Mouse (Mus musculus): ENCODE measurements around the gene Uck2. TPM values are rescaled to one million over a fixed set of nuclear protein-coding genes. Genes with fewer than 3 reads are reported as not detected.
A peak's percentile ranks its signal among the peaks of the same experiment; 100 is the strongest.

Uck2 gene
- total and polyA plus RNA-seq, 2 experiments from 2014 or later, result 44.7 to 91.3 TPM

- no peaks in the 10 kb centered on the region for H3K27me3 ChIP-seq (ENCODE audit: insufficient read depth, low read length)
- H3K36me3 ChIP-seq (ENCODE audit: insufficient read depth, low read length), result no peaks in the 10 kb centered on the region
- H3K9ac ChIP-seq (replicated peaks; ENCODE audit: low read length), result no peak overlapping the region
- H3K9me3 ChIP-seq (ENCODE audit: low read length), result no peaks in the 10 kb centered on the region
- no peak overlapping the region for H3K4me2 ChIP-seq (ENCODE audit: low read depth, low read length)
- no peak overlapping the region for H3K4me3 ChIP-seq (ENCODE audit: low read length)
- DNase-seq (ENCODE audit: low spot score) (peak; percentile 21), ATAC-seq (no peak)
- no peak for TF ChIP-seq CTCF (IDR thresholded peaks at IDR 0.05; ENCODE audit: low read depth)
- no peak overlapping the region for H3K27ac ChIP-seq
- 30% methylated on average over 4 of the region's 4 CpGs for WGBS
- no peaks in the 10 kb centered on the region for H3K4me1 ChIP-seq (ENCODE audit: insufficient read depth, low read length)
Observed at GRCm38 (mm10) chr1:167208816-167209215, 76.3 kb downstream of the Uck2 start.

GRCm38 (mm10) chr1:167205177-167205750 lies 79.9 kb downstream of the Uck2 start:
- DNase-seq (ENCODE audit: low spot score), result no peak
- H3K4me1 ChIP-seq (ENCODE audit: insufficient read depth, low read length), result no peaks in the 10 kb centered on the region
- H3K4me2 ChIP-seq (ENCODE audit: low read depth, low read length), result no peak overlapping the region
- H3K27ac ChIP-seq, result no peak overlapping the region
- H3K4me3 ChIP-seq (ENCODE audit: low read length), result no peak overlapping the region
- H3K9me3 ChIP-seq (ENCODE audit: low read length), result no peaks in the 10 kb centered on the region
- WGBS, result 57% methylated on average over 8 of the region's 8 CpGs
- no peaks in the 10 kb centered on the region for H3K36me3 ChIP-seq (ENCODE audit: insufficient read depth, low read length)
- no peaks in the 10 kb centered on the region for H3K27me3 ChIP-seq (ENCODE audit: insufficient read depth, low read length)
- H3K9ac ChIP-seq (replicated peaks; ENCODE audit: low read length), result no peak overlapping the region
- ATAC-seq, result no peak
- no peak for TF ChIP-seq CTCF (IDR thresholded peaks at IDR 0.05; ENCODE audit: low read depth)

- H3K4me2 ChIP-seq (ENCODE audit: low read depth, low read length), result no peak overlapping the region
- DNase-seq (ENCODE audit: low spot score), result no peak
- H3K27me3 ChIP-seq (ENCODE audit: insufficient read depth, low read length), result no peaks in the 10 kb centered on the region
- TF ChIP-seq CTCF (IDR thresholded peaks at IDR 0.05; ENCODE audit: low read depth), result no peak
- H3K9ac ChIP-seq (replicated peaks; ENCODE audit: low read length), result no peak overlapping the region
- no peak overlapping the region for H3K27ac ChIP-seq
- no peaks in the 10 kb centered on the region for H3K4me1 ChIP-seq (ENCODE audit: insufficient read depth, low read length)
- no peaks in the 10 kb centered on the region for H3K36me3 ChIP-seq (ENCODE audit: insufficient read depth, low read length)
- ATAC-seq, result no peak
- WGBS, result 100% methylated on average over 1 of the region's 1 CpGs
- no peak overlapping the region for H3K4me3 ChIP-seq (ENCODE audit: low read length)
- no peaks in the 10 kb centered on the region for H3K9me3 ChIP-seq (ENCODE audit: low read length)
Observed at GRCm38 (mm10) chr1:167204421-167204820, 80.7 kb downstream of the Uck2 start.

- Histone ChIP-seq H3K9me3 (ENCODE audit: low read length) (no peaks in the 10 kb centered on the region), H3K9ac (replicated peaks; ENCODE audit: low read length) (no peak overlapping the region), H3K4me3 (ENCODE audit: low read length) (no peak overlapping the region), H3K27me3 (ENCODE audit: insufficient read depth, low read length) (no peaks in the 10 kb centered on the region), H3K4me2 (ENCODE audit: low read depth, low read length) (no peak overlapping the region), H3K27ac (no peak overlapping the region), H3K4me1 (ENCODE audit: insufficient read depth, low read length) (no peaks in the 10 kb centered on the region), H3K36me3 (ENCODE audit: insufficient read depth, low read length) (no peaks in the 10 kb centered on the region)
- no peak for TF ChIP-seq CTCF (IDR thresholded peaks at IDR 0.05; ENCODE audit: low read depth)
- ATAC-seq (peak; percentile 62; the same call in 1 of the 2 replicates), DNase-seq (ENCODE audit: low spot score) (peak; percentile 69)
- 32% methylated on average over 8 of the region's 8 CpGs for WGBS
Observed at GRCm38 (mm10) chr1:167194766-167195165, 90.4 kb downstream of the Uck2 start.

GRCm38 (mm10) chr1:167187791-167188190 lies 97.3 kb downstream of the Uck2 start:
- H3K27ac ChIP-seq, result no peak overlapping the region
- no peak for TF ChIP-seq CTCF (IDR thresholded peaks at IDR 0.05; ENCODE audit: low read depth)
- H3K9me3 ChIP-seq (ENCODE audit: low read length), result no peaks in the 10 kb centered on the region
- H3K9ac ChIP-seq (replicated peaks; ENCODE audit: low read length), result no peak overlapping the region
- DNase-seq (ENCODE audit: low spot score) (no peak), ATAC-seq (no peak)
- H3K4me2 ChIP-seq (ENCODE audit: low read depth, low read length), result no peak overlapping the region
- H3K27me3 ChIP-seq (ENCODE audit: insufficient read depth, low read length), result no peaks in the 10 kb centered on the region
- WGBS, result 36% methylated on average over 5 of the region's 5 CpGs
- no peaks in the 10 kb centered on the region for H3K4me1 ChIP-seq (ENCODE audit: insufficient read depth, low read length)
- no peaks in the 10 kb centered on the region for H3K36me3 ChIP-seq (ENCODE audit: insufficient read depth, low read length)
- H3K4me3 ChIP-seq (ENCODE audit: low read length), result no peak overlapping the region

GRCm38 (mm10) chr1:167181919-167182616 lies 103.1 kb downstream of the Uck2 start:
- ATAC-seq (peak; percentile 58; the same call in 1 of the 2 replicates), DNase-seq (ENCODE audit: low spot score) (peak; percentile 65)
- Histone ChIP-seq H3K9ac (replicated peaks; ENCODE audit: low read length) (no peak overlapping the region), H3K36me3 (ENCODE audit: insufficient read depth, low read length) (no peaks in the 10 kb centered on the region), H3K4me1 (ENCODE audit: insufficient read depth, low read length) (no peaks in the 10 kb centered on the region), H3K4me3 (ENCODE audit: low read length) (no peak overlapping the region), H3K9me3 (ENCODE audit: low read length) (no peaks in the 10 kb centered on the region), H3K27me3 (ENCODE audit: insufficient read depth, low read length) (no peaks in the 10 kb centered on the region), H3K4me2 (ENCODE audit: low read depth, low read length) (no peak overlapping the region), H3K27ac (no peak overlapping the region)
- 28% methylated on average over 9 of the region's 9 CpGs for WGBS
- TF ChIP-seq CTCF (IDR thresholded peaks at IDR 0.05; ENCODE audit: low read depth), result no peak

Small RNA genes within 50 kb of the gene (microRNA-seq; reads per million reads assigned to microRNA genes)
- gene Mir6347, result 0 reads per million in 2 experiments

Other genes starting within 250 kb of the Uck2 start
- gene Tmco1, start 23.1 kb upstream of the Uck2 start, total RNA-seq (2014; rRNA removed), result 47.5 and 63.2 TPM in 2 replicates
- 70.4 and 80.8 TPM in 2 replicates for gene Tmco1, start 23.1 kb upstream of the Uck2 start, polyA plus RNA-seq (2015; fragmentation: Nextera tagmentation; extraction: Ambion mirVana)
- 11.6 and 13.1 TPM in 2 replicates for gene Aldh9a1, start 64.7 kb upstream of the Uck2 start, total RNA-seq (2014; rRNA removed)
- gene Aldh9a1, start 64.7 kb upstream of the Uck2 start, polyA plus RNA-seq (2015; fragmentation: Nextera tagmentation; extraction: Ambion mirVana), result 42.9 and 44.2 TPM in 2 replicates
- gene Mgst3, start 108.5 kb upstream of the Uck2 start, total RNA-seq (2014; rRNA removed), result 364 and 397 TPM in 2 replicates
- gene Mgst3, start 108.5 kb upstream of the Uck2 start, polyA plus RNA-seq (2015; fragmentation: Nextera tagmentation; extraction: Ambion mirVana), result 291 and 316 TPM in 2 replicates
- gene Lrrc52, start 181.5 kb upstream of the Uck2 start, total RNA-seq (2014; rRNA removed), result 0.37 TPM in 1 of 2 replicates, not detected in the other
- not detected in 2 replicates for gene Lrrc52, start 181.5 kb upstream of the Uck2 start, polyA plus RNA-seq (2015; fragmentation: Nextera tagmentation; extraction: Ambion mirVana)

All from hindbrain, postnatal 0 days (tissue).